Mouse (Mus musculus) limb, embryonic 13.5 days (tissue): ENCODE measurements at regions not wholly inside any gene's neighbourhood (a gene's known extent, or its start where the extent isn't known, plus 50 kb on each side); places are given as distances from the start of the nearest gene placed in this dataset.

Experiments used
- ATAC-seq: fragments of 200-750 bp; cut with Nextera tagmentation; 2 replicates; pipeline ENCODE4 v1.8.0; 2017; ENCODE audit warnings: low read depth, moderate number of reproducible peaks, moderate TSS enrichment; ENCODE audit not compliant: low FRiP score
- H3K27ac ChIP-seq: fragments of 300-500 bp; sonication (generic); 2 replicates; pipeline ENCODE4 v1.5.1; 2015; ENCODE audit warnings: inconsistent platforms, mild to moderate bottlenecking, moderate library complexity
- H3K27me3 ChIP-seq: fragments of 300-500 bp; sonication (generic); 2 replicates; pipeline ENCODE4 v1.6.1; 2015; ENCODE audit warnings: mild to moderate bottlenecking, inconsistent platforms
- H3K36me3 ChIP-seq: fragments of 300-500 bp; sonication (generic); 2 replicates; pipeline ENCODE4 v1.6.1; 2015; ENCODE audit warnings: inconsistent platforms, mild to moderate bottlenecking, moderate library complexity
- H3K4me1 ChIP-seq: fragments of 300-500 bp; sonication (generic); 2 replicates; pipeline ENCODE4 v1.6.1; 2015; ENCODE audit warnings: inconsistent platforms
- H3K4me2 ChIP-seq: fragments of 300-500 bp; sonication (generic); replicated peaks from 2 replicates; pipeline ENCODE4 v1.6.1; 2015; ENCODE audit warnings: inconsistent platforms, mild to moderate bottlenecking, moderate library complexity
- H3K4me3 ChIP-seq: fragments of 300-500 bp; sonication (generic); 2 replicates; pipeline ENCODE4 v1.5.1; 2015; ENCODE audit warnings: moderate library complexity, mild to moderate bottlenecking, inconsistent platforms
- H3K9ac ChIP-seq: fragments of 300-500 bp; sonication (generic); 2 replicates; pipeline ENCODE4 v1.6.1; 2015; ENCODE audit warnings: mild to moderate bottlenecking, inconsistent platforms
- H3K9me3 ChIP-seq: fragments of 300-500 bp; sonication (generic); 2 replicates; pipeline ENCODE4 v1.6.1; 2016; ENCODE audit warnings: inconsistent platforms
- WGBS: fragments of 180-500 bp; shearing (Covaris S2); methylation state at CpG from one replicate; pipeline ENCODE4 v1.1.7; 2015; 5-methylcytosine and 5-hydroxymethylcytosine counted together

DNA sequence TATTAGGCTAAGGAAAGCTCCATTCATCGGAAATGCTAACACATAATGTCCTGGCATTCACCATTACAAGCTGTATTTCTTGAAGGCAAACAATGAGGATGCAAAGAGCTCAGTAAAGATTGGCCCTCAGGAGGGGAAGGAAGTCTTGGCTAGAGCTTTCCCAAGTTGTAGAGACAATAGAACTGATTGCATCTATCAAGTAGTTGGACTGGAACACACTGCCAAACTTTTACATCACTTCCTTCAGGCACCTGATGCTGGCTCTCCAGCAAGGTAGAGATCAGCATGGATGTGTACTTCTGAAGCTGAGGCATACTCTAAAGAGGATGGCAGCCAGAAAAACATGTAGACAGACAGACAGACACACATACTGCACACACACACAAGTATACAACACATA lies 234.9 kb upstream of the Tbl1xr1 start:
- no peak overlapping the region for H3K27ac ChIP-seq

DNA sequence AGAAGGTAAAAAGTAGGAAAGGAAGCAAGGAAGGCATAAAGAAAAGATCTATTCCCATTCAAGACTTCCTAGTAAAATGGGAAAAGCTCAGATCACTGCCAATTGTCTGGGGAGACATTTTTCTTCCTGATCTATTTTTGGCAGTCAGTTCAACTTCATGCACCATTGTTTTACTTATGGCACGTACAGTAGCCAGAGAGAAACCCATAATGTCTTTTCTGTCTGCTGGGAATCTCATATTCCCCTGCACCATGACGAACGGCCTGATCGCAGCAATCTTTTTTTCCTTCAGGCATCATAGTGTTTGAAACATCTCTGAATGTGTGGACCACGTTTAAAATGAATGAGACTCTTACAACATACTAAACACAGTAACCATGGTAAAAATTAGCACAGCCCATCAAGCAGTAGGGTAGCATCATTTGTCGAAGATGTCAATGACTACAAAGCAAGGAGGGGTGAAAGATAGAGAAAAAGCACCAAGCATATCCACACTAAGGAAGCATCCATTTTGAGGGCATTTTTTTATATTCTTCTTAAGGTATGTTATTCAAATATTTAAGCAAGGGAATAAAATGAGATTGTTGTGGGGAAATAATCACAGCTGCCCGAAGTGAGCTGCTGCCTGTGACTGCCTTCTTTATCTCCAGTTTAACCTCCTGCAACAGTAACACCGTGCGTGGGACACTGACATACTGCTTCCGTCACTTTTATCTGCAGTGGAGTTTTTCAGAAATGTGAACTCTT lies 233.7 kb upstream of the Tbl1xr1 start:
- no peaks in the 10 kb centered on the region for H3K4me1 ChIP-seq
- H3K27ac ChIP-seq = no peak overlapping the region
- no peak overlapping the region for H3K9ac ChIP-seq
- 66% methylated on average over 10 of the region's 10 CpGs for WGBS
- no peaks in the 10 kb centered on the region for H3K27me3 ChIP-seq
- no peak for ATAC-seq
- no peak overlapping the region for H3K4me3 ChIP-seq
- no peaks in the 10 kb centered on the region for H3K36me3 ChIP-seq
- H3K4me2 ChIP-seq = no peak overlapping the region
- no peaks in the 10 kb centered on the region for H3K9me3 ChIP-seq

More for the DNA sequence above, 234.9 kb upstream of the Tbl1xr1 start:
- Histone ChIP-seq H3K9me3 (no peaks in the 10 kb centered on the region), H3K4me2 (no peak overlapping the region), H3K27me3 (no peaks in the 10 kb centered on the region), H3K9ac (no peak overlapping the region), H3K4me1 (no peaks in the 10 kb centered on the region), H3K36me3 (no peaks in the 10 kb centered on the region), H3K4me3 (no peak overlapping the region)
- 90% methylated on average over 1 of the region's 1 CpGs for WGBS
- ATAC-seq = no peak

DNA sequence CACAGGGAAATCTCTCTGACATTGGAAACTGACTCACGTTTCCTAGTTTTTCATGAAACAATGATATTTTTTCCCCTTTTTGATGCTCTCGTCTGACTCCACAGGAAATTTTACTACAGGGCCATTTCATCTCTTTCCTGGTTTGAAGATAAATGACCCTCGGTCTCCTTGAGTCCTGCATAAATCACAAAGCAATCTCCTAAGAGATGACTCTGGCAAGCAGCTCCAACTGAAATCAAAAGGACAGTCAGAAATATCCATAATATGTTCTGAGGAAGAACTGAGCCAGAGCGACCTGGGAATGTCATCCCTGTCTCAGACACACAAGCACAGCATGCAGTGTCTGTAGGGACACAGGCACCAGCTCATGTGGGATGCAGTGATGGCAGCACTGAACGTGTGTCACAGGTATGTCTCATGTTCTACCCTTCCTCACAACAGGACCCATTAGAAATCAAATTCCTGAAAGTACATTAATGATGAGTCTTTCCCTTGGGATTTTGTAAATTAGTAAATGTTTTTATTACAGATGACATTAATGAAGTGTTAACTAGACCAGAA lies 233.1 kb upstream of the Tbl1xr1 start:
- ATAC-seq = no peak
- H3K27ac ChIP-seq = no peak overlapping the region
- H3K4me1 ChIP-seq = no peaks in the 10 kb centered on the region
- no peak overlapping the region for H3K4me2 ChIP-seq
- H3K36me3 ChIP-seq = no peaks in the 10 kb centered on the region
- WGBS = 58% methylated on average over 5 of the region's 5 CpGs
- no peaks in the 10 kb centered on the region for H3K9me3 ChIP-seq
- no peak overlapping the region for H3K9ac ChIP-seq
- H3K27me3 ChIP-seq = no peaks in the 10 kb centered on the region
- no peak overlapping the region for H3K4me3 ChIP-seq

DNA sequence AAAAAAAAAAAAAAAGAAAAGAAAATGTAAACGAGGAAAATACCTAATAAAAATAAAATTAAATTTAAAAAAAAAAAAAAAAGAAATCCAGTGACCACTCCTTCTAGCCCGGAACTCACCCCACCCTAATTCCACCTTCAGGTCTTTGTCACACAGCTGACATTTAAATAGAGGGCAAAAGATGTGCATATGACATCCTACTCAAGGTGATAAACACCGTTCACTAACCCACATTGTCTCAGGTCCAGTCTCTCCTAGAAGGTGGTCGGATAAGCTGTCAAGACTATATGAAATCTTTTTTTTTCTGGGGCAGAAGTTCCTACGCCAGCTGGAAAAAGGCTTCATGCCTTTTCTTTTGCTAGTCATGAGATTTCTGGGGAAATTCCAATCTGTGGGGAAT lies 226.6 kb upstream of the Tbl1xr1 start:
- Histone ChIP-seq H3K9me3 (no peaks in the 10 kb centered on the region), H3K27ac (no peak overlapping the region), H3K4me1 (no peaks in the 10 kb centered on the region), H3K4me3 (no peak overlapping the region), H3K27me3 (no peaks in the 10 kb centered on the region), H3K9ac (no peak overlapping the region), H3K36me3 (no peaks in the 10 kb centered on the region), H3K4me2 (no peak overlapping the region)
- ATAC-seq = no peak
- WGBS = 88% methylated on average over 5 of the region's 5 CpGs

DNA sequence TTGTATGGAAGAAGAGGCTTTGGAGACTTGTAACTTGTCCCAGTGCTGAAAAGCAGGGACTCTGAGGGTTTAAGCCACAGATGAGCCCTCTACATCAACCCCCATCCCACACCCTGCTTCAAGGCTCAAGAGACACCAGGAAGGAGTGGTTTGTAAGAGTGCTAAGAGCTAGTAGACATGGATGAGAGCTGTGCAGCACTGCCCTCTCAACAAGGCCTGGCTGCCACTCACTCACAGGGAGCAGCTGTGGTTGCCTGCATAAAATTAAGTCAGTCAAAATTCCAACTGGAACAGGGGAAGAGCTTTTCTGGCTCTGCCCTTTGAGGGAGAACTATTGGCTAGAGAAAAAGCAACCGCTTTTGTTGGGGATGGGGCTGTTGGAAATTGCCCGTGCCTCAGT lies 225.5 kb upstream of the Tbl1xr1 start:
- no peak for ATAC-seq
- no peaks in the 10 kb centered on the region for H3K4me1 ChIP-seq
- WGBS = 96% methylated on average over 2 of the region's 2 CpGs
- H3K9ac ChIP-seq = no peak overlapping the region
- H3K9me3 ChIP-seq = no peaks in the 10 kb centered on the region
- H3K27ac ChIP-seq = no peak overlapping the region
- H3K27me3 ChIP-seq = no peaks in the 10 kb centered on the region
- no peak overlapping the region for H3K4me3 ChIP-seq
- no peak overlapping the region for H3K4me2 ChIP-seq
- H3K36me3 ChIP-seq = no peaks in the 10 kb centered on the region

DNA sequence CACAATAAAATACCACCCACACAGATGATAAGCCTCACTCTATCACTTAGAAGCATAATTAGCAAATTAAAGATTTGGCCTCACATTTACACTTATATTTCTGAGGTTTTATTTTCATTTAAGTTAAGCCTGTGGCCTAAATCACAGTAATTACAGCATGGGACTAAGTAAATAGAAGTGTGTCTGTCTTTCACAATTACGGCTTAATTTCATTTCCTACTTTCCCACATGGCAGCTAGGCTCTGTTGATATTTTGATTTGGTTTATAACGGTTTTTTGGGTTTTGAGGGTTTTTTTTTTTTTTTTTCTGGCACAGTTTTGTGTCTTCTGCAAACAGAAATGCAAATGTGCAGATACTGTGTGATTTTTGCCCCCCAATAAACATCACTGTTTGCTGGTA lies 222.1 kb upstream of the Tbl1xr1 start:
- Histone ChIP-seq H3K4me3 (no peak overlapping the region), H3K9me3 (no peaks in the 10 kb centered on the region), H3K4me2 (no peak overlapping the region), H3K36me3 (no peaks in the 10 kb centered on the region), H3K27me3 (no peaks in the 10 kb centered on the region), H3K27ac (no peak overlapping the region), H3K9ac (no peak overlapping the region), H3K4me1 (no peaks in the 10 kb centered on the region)
- 63% methylated on average over 2 of the region's 2 CpGs for WGBS
- no peak for ATAC-seq

DNA sequence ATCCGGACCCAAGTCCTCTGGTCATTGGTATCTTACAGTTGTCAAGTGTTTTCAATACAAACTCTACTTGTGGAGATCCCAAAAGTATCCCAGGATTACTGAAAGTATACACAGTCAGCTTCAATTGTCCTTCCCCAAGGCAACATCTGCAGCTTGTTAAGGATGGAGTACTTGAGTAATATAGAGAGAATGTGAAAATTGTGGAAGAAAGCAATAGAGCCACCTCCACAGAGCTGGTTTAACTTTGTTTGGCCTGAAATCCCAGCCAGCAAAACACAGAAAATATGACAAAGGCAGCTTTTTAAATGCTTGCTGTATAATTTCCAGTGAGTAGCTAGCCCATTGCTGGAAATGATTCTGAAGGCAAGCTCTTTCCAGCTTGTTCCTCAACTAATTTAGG lies 217.0 kb upstream of the Tbl1xr1 start:
- no peaks in the 10 kb centered on the region for H3K9me3 ChIP-seq
- H3K9ac ChIP-seq = no peak overlapping the region
- 92% methylated on average over 1 of the region's 1 CpGs for WGBS
- no peaks in the 10 kb centered on the region for H3K4me1 ChIP-seq
- ATAC-seq = no peak
- H3K27ac ChIP-seq = no peak overlapping the region
- no peaks in the 10 kb centered on the region for H3K36me3 ChIP-seq
- no peak overlapping the region for H3K4me2 ChIP-seq
- no peaks in the 10 kb centered on the region for H3K27me3 ChIP-seq
- H3K4me3 ChIP-seq = no peak overlapping the region

DNA sequence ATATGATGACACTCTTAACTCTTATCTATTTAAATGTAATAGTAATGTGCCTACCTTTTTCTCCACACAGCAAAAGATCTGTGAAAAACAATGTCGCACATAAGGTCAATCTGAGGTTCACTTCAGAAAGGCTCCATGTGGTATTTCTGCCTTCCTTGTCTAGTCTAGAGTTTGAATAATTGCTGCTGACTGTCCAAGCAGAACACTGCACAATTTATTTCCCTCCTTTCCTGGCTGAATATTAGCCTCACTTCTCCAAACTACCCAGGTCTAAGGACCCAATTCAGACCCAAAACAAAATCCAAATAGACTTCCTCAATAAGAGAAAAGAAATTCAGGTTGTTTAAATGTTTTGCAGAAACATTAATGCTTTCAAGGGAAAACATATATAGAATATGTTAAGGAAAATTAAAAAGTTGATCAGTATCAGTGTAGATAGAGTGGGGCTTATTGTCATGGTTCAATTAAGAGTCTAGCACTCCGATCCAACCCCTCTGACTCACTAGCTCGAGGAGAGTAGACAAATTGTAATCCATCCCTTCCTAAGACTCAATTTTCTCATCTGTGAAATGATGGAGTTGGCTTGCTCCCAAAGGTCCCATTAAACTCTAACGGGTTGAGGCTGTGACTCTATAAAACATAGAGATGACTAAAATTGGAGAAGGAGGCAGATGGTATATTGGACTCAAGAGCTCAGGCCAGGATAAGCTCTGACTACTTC lies 215.4 kb upstream of the Tbl1xr1 start:
- Histone ChIP-seq H3K36me3 (no peaks in the 10 kb centered on the region), H3K27me3 (no peaks in the 10 kb centered on the region), H3K9ac (no peak overlapping the region), H3K4me2 (no peak overlapping the region), H3K4me1 (no peaks in the 10 kb centered on the region), H3K4me3 (no peak overlapping the region), H3K27ac (no peak overlapping the region), H3K9me3 (no peaks in the 10 kb centered on the region)
- ATAC-seq = no peak
- 50% methylated on average over 4 of the region's 4 CpGs for WGBS

DNA sequence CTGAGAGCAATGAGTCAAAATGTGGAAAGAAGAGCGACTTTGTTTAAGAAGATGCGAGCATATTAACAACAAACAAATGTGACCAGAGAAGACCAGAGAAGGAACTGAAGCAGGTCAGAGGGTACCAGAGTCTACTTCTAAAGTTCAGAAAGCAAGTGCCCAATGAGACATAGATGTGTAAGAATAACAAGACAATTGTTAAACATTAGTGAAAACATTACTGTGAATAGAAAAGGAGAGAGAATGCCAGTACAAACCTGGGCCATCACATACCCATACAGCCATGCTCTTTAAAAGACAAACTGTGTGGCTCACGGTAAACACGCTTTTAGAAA lies 214.8 kb upstream of the Tbl1xr1 start:
- Histone ChIP-seq H3K4me3 (no peak overlapping the region), H3K27me3 (no peaks in the 10 kb centered on the region), H3K27ac (no peak overlapping the region), H3K36me3 (no peaks in the 10 kb centered on the region), H3K9ac (no peak overlapping the region), H3K9me3 (no peaks in the 10 kb centered on the region), H3K4me1 (no peaks in the 10 kb centered on the region), H3K4me2 (no peak overlapping the region)
- no peak for ATAC-seq
- WGBS = 86% methylated on average over 4 of the region's 4 CpGs

DNA sequence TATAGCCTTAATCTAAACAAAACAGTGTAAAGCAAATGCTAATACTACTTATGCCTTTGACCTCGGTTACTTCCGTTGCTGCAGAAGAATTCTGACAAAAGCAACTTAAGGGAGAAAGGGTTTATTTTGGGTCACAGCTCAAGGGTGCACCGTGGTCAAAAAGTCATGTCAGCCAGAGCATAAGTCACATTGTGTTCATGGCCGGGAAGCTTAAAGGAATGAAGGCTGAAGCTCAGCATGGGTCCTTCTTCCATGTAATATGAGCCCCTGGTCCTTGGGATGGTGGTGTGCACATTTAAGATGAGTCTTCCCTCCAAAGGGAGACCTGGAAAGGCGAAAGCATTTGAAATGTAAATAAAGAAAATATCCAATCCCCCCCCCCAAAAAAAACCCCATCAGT lies 212.1 kb upstream of the Tbl1xr1 start:
- WGBS = 67% methylated on average over 5 of the region's 5 CpGs
- Histone ChIP-seq H3K27ac (no peak overlapping the region), H3K36me3 (no peaks in the 10 kb centered on the region), H3K9me3 (no peaks in the 10 kb centered on the region), H3K9ac (no peak overlapping the region), H3K4me3 (no peak overlapping the region), H3K4me2 (no peak overlapping the region), H3K27me3 (no peaks in the 10 kb centered on the region), H3K4me1 (peaks cover 6% of the 10 kb centered on the region; the same call in 1 of the 2 replicates)
- ATAC-seq = no peak

DNA sequence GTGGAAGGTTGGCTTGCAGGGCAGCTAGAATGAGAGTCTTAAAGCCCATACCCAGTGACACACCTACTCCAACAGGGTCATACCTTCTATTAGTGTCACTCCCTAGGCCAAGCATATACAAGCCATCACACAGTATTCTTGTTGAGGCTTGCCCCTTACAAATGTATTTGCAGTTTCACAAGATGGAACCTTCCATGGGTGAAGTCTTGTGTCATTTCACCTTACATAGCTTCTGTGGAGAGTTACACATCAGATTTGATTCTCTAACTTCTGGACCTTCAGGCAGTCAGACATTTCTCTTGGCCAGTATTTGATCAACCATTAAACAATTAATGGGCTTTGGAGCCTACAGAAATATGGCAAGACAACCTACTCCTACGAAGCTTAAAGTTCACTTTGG lies 210.6 kb upstream of the Tbl1xr1 start:
- no peaks in the 10 kb centered on the region for H3K36me3 ChIP-seq
- ATAC-seq = no peak
- H3K4me2 ChIP-seq = no peak overlapping the region
- H3K27me3 ChIP-seq = no peaks in the 10 kb centered on the region
- peaks cover 6% of the 10 kb centered on the region; the same call in 1 of the 2 replicates for H3K4me1 ChIP-seq
- no peak overlapping the region for H3K27ac ChIP-seq
- H3K9ac ChIP-seq = no peak overlapping the region
- H3K9me3 ChIP-seq = no peaks in the 10 kb centered on the region
- no peak overlapping the region for H3K4me3 ChIP-seq
- WGBS = 86% methylated on average over 1 of the region's 1 CpGs

DNA sequence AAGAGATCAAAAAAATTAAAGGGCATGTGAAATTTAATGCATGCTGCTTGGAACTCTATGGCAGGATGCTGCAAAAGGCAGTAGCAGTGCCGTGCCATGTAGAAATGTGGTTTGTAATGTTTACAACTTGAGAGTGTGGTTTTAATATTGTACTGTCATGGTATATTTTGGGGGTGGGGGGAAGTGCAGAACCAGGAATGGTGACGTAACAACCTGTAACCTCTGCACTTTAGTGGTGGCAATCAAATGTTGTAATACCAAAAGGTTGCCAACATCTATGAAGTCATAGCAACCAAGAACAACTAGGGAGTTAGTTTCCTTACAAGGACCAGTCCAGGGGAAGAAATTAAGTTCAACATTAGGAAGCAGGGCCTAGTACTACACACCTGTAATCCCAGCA lies 198.1 kb upstream of the Tbl1xr1 start:
- WGBS = 65% methylated on average over 2 of the region's 2 CpGs
- no peak for ATAC-seq

More for the DNA sequence above, 198.1 kb upstream of the Tbl1xr1 start:
- Histone ChIP-seq H3K4me3 (no peak overlapping the region), H3K36me3 (no peaks in the 10 kb centered on the region), H3K27me3 (no peaks in the 10 kb centered on the region), H3K9ac (no peak overlapping the region), H3K27ac (no peak overlapping the region), H3K9me3 (no peaks in the 10 kb centered on the region), H3K4me2 (no peak overlapping the region), H3K4me1 (no peaks in the 10 kb centered on the region)
